ENCODE assay signal across 9 mouse cellular contexts in genomic region chr2:45049279-45049678, GRCm38 (mm10).
A peak's percentile ranks its signal among the peaks of the same experiment; 100 is the strongest.
DNase-seq lines count a peak whose midpoint lies in the region; ATAC-seq and TF ChIP-seq lines count a peak whose summit lies in the region.
"Had no signal": no experiment of that assay in that cellular context is flagged by ENCODE, and none has a peak within 500 bp of the region (broad histone marks: within the 10 kb centered on the region; RNA-seq: fewer than 3 reads in every experiment).

No protein-coding gene starts in this region.

- ATAC-seq in common myeloid progenitor, adult 5-6 weeks (replicated peaks; ENCODE audit: low read depth, poor library complexity, severe bottlenecking): peak; percentile 73
- no peak for ATAC-seq in forebrain, embryonic 11.5 days (replicated peaks; ENCODE audit: low FRiP score)

- peak; percentile 42 for DNase-seq in adrenal gland, adult 8-10 months
- DNase-seq in adrenal gland, adult 18-20 months (ENCODE audit: low spot score in 2 of 2): no peak
- DNase-seq in layer of hippocampus, adult 2 months (ENCODE audit: low spot score in 2 of 2): no peak
- no peak for DNase-seq in layer of hippocampus, adult 18-20 months (ENCODE audit: low spot score in 2 of 2)
- DNase-seq in lung, postnatal 36 days: peak; percentile 67
- DNase-seq in cerebellum, adult 9-11 months: no peak
- no peak for DNase-seq in forebrain, embryonic 11.5 days (ENCODE audit: low spot score)

- no peak overlapping the region for H3K4me2 ChIP-seq in forebrain, embryonic 11.5 days (ENCODE audit: low read depth, low read length, severe bottlenecking)
- H3K4me2 ChIP-seq: limb, embryonic 13.5 days had no signal

- no peak overlapping the region for H3K9ac ChIP-seq in forebrain, embryonic 11.5 days (ENCODE audit: low read length)
- H3K9ac ChIP-seq: limb, embryonic 13.5 days had no signal

- H3K36me3 ChIP-seq in forebrain, embryonic 11.5 days (ENCODE audit: control insufficient read depth, insufficient read depth, low read length): no peaks in the 10 kb centered on the region

- no peak for TF ChIP-seq CTCF in layer of hippocampus, adult 2 months (conservative IDR thresholded peaks at IDR 0.05)

- peak overlapping the region; percentile 77 for H3K27ac ChIP-seq in layer of hippocampus, adult 2 months
- H3K27ac ChIP-seq in forebrain, embryonic 11.5 days (ENCODE audit: low read depth, low read length): no peak overlapping the region
- H3K27ac ChIP-seq: limb, embryonic 13.5 days had no signal

- no peaks in the 10 kb centered on the region for H3K27me3 ChIP-seq in forebrain, embryonic 11.5 days (ENCODE audit: control insufficient read depth, insufficient read depth, low read length)

- H3K9me3 ChIP-seq in forebrain, embryonic 11.5 days (ENCODE audit: control insufficient read depth, low read length): no peaks in the 10 kb centered on the region
- H3K9me3 ChIP-seq: limb, embryonic 13.5 days had no signal

- 70% methylated on average over 2 of the region's 2 CpGs for WGBS in forebrain, embryonic 11.5 days

- H3K4me3 ChIP-seq in layer of hippocampus, adult 2 months: no peak overlapping the region
- no peak overlapping the region for H3K4me3 ChIP-seq in forebrain, embryonic 11.5 days (ENCODE audit: low read depth, low read length)
- H3K4me3 ChIP-seq: limb, embryonic 13.5 days had no signal

- H3K4me1 ChIP-seq in forebrain, embryonic 11.5 days (replicated peaks; ENCODE audit: control insufficient read depth, insufficient read depth, low read length): peaks cover 4% of the 10 kb centered on the region; the same call in 1 of the 2 replicates

Comparison
In these comparisons a context has a peak if more than half of its experiments do, and no peak if none do; other contexts are left out.
1. DNase-seq: peak in adrenal gland, adult 8-10 months (single experiment) and lung, postnatal 36 days (single experiment); none in adrenal gland, adult 18-20 months (0 of 2), layer of hippocampus, adult 2 months (0 of 2), layer of hippocampus, adult 18-20 months (0 of 2), cerebellum, adult 9-11 months (single experiment) and forebrain, embryonic 11.5 days (single experiment).